Mouse (Mus musculus): ENCODE data around the gene Tiam1. TPM values are rescaled to one million over a fixed set of nuclear protein-coding genes. Genes with fewer than 3 reads are reported as not detected.

Gene Tiam1
- 10 to 100 TPM; 56.4 to 59.2 TPM for total RNA-seq (2021)
- long read RNA-seq, experiment 1, partial matches to known transcripts: 2 of 4 reads
- long read RNA-seq, experiment 1, other reads (novel, unspliced or antisense): 2 of 4 reads
- long read RNA-seq, experiment 2, partial matches to known transcripts: 7 of 13 reads
- long read RNA-seq, experiment 2, other reads (novel, unspliced or antisense): 5 of 13 reads

DNA sequence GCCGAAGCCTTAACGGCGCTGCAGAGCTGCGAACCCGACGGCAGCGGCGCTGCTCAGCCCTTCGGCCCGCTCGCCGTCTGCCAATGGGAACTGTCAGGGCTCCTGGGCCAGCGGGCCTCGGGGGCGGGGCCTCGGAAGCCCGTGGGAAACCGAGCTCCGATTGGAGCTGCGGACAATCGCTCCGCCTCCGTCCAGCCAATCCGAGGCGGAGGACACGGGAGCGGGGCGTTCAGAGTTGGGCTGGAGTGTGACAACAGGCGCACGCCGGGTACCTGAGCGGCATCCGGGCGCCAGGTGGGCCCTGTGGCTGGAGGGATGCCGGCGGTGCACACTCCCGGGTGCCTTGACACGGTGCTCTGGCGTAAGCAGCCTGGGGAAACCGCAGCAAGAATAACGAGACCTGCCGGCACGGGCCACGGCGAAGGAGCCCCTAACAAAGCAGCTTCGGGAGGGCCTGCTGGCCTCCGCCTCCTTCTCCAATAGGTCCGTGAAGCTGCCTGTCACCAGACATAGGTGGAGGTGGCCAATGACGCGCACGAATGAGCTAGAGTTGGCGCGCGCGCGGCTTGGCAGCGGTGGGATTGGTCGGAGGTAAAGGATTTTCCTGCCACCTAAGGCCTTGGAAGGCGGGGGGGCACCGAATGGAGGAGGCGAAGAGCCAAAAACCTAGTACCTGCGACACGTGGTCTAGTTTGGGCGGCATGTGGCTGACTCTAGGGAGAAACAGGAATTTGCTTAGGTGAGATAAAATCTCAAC is at the start of gene Tiam1:
Gene Tiam1 (minus strand): TSS at position 10 of the 757 bp plus-strand sequence.
- DNase-seq (ENCODE audit: low spot score in 2 of 2): peak; percentile 90 to 93

DNA sequence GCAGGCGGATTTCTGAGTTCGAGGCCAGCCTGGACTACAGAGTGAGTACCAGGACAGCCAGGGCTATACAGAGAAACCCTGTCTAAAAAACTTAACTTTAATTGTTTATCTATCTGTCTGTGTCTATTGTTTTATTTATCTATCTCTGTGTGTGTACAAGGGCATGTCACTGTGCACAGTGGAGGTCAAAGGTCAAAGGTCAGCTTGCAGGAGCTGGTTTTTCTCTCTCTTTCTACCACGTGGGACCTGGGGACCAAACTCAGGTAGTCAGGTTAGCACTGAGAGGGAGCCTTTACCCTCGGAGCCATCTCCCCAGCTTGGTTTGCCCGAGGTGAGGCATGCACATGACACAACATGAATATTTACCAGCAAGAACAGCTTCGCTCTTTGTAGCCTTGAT is 47.7 kb upstream of the Tiam1 start:
- DNase-seq (ENCODE audit: low spot score in 2 of 2): no peak

DNA sequence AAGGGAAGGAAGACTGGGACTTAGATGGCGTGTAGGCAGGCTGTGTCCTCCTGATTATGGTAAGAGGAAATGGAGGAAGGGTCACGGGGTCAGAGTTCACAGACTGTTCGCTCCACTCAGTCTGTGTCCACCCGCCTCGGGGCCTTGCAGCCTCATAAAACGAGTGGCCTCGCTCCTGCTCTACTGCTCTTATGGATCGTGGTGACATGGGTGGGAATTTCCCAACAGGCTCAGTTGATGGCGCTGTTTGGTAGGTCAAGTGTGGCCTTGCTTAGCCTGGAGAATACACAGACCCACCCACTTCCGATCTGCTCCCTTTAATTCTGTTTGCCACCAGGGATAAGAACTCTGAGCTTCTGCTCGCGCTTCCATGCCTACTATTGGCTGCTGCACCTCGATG is 43.9 kb upstream of the Tiam1 start:
- DNase-seq (ENCODE audit: low spot score in 2 of 2): peak; percentile 34 to 41

DNA sequence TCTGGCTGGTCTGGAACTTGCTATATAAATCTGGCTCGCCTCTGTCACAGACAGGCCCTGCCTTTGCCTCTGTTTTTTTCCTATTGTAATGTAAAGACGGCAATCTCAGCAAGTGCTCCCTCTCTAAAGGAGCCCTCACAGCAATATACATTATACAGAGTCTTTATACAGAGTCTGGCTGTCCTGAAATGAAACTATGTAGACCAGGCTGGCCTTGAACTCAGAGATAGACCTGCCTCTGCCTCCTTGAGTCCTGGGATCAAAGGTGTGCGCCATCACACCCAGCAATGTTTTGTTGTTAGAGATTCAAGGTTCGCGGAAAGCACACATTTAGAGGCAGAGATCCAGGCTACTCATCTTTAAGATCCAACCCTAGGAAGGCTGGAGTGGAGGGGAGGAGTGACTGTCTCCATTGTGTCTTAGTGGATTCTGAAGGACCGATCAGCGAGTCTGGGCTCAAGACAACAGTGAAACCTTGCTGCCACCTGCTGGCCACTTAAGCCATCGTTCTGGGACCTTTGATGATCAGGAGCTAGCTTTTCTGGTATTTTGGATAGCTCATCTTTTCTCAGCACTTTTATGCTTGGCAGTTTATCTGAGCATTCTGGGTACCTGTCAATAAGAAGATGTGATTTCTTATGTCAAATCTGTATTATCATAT is 42.5 kb upstream of the Tiam1 start:
- DNase-seq (ENCODE audit: low spot score in 2 of 2): peak; percentile 72 to 80

DNA sequence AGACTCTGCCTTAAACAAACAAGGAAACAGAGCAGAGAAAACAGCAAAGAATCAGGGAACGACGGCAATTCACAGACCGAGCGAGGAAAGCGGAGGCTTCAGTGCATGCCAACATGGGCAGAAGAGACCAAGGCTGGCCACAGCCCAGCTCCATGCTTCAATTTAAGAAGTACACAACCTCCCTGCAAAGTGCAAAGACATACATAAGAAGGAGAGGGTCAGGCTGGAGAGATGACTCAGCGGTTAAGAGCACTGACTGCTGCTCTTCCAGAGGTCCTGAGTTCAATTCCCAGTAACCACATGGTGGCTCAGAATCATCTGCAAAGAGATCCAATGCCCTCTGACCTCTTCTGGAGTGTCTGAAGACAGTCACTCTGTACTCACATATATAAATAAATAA is 40.6 kb upstream of the Tiam1 start:
- no peak for DNase-seq (ENCODE audit: low spot score in 2 of 2)

DNA sequence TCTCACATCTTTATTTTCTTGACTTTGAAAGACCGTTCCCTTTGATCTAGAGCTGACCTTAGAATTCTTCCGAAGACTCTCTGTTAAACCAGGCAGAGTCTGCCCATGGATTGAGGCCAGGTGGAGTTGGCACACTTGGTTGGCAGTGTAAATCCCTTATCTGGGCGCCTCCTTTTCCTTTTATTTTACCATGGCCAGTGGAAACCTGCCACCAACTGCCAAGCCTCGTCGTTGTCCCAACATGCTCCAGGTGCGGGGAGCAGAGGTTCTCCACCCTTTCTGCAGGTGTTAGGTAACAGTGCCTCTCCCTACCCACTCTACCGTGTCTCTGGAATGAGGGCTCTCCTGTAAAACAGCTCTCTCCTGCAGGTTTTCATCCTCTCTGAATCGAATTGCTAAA is 38.1 kb upstream of the Tiam1 start:
- DNase-seq (ENCODE audit: low spot score in 2 of 2): no peak

DNA sequence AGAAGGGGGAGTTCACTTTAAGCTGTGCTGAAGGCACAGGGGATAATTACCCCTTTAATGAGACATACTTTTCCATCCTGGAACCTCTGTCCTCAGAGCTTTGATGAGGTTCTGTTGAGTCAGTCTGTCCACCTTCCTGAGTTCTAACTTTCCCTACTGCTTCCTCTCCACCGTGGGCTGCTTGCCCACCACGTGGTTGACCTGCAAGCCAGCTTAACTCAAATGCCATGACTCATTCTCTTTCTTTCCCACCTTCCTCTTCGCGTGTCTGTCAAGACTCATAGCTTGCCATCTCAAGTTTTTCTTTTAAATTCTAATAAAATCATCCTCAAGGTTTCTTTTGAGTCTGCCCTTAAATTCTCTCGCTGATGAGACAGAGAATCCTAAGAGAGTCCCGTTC is 37.4 kb upstream of the Tiam1 start:
- no peak for DNase-seq (ENCODE audit: low spot score in 2 of 2)

DNA sequence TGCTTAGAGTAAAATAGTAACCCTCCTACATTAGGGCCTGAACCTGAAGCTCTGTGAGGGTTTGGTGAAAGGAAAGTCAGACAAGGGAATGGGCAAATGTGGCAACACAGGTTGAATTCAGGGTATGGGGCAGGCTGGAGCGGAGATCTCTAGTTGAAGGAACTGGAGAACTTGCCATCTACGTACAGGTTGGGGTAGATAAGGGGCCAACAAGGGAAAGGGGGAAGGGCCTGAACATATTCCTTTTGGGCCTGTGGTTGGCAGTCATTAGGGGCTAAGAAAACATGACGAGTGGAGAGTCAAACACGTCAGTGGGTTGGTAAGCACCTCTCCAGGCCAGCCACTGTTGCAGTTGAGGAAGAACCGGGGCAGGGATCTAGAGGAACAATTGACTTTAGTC is 36.3 kb upstream of the Tiam1 start:
- DNase-seq (ENCODE audit: low spot score in 2 of 2): no peak

DNA sequence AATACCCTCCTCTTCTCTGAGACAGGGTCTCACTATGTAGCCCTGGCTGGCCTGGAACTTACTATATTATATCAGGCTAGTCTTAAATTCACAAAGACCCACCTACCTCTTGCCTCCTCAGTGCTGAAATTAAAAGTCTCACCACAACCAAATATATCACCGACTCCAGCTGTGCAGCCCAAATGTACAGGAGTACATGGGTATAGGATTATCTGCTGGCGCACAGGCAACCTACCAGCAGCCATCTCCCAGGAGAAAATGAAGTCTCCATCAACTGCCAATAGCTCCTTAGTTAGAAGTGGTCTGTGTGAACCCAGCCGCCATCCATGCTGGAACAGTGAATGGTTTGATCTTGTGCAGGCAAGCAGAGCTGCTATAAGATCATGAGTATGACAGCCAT is 34.8 kb upstream of the Tiam1 start:
- no peak for DNase-seq (ENCODE audit: low spot score in 2 of 2)

DNA sequence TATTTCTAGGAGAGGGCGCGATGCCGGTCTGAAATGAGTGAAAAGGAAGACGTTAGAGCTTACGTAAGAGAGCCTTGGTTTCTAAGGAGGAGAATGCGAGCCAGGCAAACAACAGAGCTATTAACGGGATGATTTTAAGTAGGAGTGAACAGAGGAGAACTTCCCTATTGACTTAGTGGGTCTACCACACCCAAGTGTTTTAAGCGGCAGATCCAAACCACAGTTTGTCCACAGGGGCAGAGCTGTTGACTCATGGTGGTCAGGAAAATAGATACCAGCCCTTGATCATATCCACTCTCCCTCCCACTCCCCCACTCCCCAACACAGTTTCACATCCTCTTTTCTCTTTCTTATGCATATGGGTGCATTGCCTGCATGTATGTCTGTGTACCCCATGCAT is 33.9 kb upstream of the Tiam1 start:
- no peak for DNase-seq (ENCODE audit: low spot score in 2 of 2)

DNA sequence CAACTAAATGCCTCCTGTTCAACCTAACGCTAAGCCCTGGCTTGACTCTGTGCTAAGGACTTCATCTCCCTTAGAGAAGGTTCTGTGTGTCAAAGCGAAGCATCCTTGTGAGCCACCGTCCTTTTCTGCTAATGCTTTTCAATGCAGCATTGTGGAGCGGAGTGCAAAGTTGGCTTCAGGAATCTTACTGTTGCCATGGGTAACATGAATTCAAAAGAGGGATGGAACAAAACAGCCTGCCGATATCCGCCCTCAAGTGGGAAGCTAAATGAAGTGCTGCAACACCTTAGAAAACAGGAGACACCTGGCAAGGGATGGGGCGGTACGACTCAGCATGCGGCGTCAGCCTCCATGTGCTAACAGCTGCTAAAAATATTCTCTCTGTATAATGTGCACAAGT is 32.9 kb upstream of the Tiam1 start:
- no peak for DNase-seq (ENCODE audit: low spot score in 2 of 2)

DNA sequence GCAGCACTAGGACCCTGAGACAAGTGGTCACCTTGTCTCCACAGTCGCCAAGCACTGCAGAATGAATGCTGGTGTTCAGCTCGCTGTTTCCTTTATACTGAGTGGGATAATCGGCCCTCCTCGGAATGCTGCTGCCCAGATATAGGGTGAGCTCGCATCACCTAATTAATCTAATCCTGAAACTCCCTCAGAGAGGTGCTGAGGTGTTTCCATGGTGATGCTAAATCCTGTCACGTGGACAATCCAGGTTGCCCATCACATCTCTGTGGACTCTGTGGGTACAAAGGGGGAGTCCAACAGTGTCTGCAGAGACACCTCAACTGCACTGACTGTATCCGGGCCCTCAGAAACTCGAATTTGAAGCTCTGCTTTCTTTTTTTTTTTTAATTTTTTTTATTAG is 27.8 kb upstream of the Tiam1 start:
- DNase-seq (ENCODE audit: low spot score in 2 of 2): no peak

DNA sequence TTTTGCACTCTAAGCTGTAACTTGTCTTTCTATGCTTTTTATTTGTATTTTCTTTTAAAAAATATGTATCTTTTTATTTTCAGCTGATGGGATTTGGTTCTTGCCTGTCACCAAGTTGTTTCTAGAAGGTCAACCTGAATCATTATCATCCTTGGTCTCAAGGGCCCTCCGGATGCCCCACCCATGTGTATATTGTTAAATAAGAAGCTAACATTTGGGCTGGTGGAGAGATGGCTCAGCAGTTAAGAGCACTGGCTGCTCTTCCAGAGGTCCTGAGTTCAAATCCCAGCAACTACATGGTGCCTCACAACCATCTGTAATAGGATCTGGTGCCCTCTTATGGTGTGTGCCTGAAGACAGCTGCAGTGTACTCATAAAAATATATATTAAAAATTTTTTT is 27.1 kb upstream of the Tiam1 start:
- peak in 1 of 2 experiments; percentile 42 for DNase-seq (ENCODE audit: low spot score in 2 of 2)

DNA sequence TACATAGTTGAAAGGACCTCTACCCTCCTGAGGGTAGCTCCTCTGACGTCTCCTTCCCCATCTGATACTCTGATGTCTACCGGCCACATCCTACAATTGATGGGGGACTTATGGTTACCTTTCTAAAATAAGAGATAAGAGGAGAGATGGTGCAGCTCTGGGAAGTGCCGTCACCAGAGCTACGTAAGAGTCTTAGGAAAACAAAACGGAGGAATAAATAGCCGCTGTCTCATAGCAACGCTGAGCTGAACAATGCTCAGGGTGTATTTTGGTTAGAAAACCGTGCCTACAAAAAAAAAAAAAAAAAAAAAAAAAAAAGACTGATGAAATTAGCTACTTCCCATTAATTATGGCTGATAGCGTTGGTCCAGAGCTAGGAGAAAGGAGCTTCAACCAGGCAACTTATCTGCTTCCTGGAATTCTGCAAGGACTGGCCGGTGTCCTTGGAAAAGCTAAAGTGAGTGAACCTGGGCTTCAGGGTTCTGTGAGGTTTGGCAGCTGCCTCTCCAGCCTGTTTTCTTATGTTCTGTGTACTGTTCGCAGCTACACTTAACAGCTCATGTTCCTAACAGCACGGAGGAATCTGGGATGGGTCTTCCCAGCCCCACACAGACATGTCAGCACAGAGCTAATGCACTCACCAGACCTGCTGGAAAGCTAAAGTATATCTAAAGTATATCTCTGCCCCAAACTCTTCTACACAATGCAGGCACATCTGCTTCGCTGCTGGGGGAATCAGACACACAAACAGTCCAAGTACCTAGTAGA is 26.5 kb upstream of the Tiam1 start:
- no peak for DNase-seq (ENCODE audit: low spot score in 2 of 2)

DNA sequence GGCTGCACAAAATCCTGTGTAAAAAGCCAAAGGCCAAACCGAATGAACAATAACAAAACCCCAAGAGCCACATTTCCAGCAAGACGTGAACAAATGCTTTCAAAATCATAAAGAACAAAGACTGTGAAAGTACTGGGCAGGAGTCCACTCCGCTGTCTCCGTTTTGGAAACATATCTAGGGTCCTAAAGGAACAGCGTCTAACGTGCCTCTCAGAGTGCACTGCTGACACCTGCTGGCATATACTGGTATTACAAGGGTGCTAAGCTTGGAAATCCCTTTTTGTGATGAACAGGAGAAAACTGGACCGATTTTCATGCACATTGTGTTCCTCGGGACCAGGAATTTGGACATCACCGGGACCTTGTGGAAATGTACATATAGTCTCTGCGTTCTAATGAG is 24.1 kb upstream of the Tiam1 start:
- DNase-seq (ENCODE audit: low spot score in 2 of 2): peak; percentile 84 to 88

DNA sequence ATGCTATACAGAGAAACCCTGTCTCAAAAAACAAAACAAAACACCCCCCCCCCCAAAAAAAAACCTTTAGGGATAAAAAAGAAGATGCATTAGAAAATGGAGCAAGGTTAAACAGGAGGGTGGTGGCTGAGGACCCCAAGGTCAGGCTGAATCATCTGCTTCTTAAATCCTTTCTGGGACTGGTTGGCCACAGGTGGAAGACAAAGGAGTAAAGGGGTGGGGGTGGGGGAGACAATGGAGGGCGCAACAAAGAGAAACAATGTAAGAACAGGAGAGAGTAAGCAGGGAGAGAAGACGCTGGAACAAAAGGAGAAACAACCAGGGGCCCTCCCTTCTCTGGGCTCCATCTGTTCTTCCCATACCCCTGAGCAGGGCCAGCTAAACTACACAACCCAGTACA is 21.9 kb upstream of the Tiam1 start:
- DNase-seq (ENCODE audit: low spot score in 2 of 2): no peak

DNA sequence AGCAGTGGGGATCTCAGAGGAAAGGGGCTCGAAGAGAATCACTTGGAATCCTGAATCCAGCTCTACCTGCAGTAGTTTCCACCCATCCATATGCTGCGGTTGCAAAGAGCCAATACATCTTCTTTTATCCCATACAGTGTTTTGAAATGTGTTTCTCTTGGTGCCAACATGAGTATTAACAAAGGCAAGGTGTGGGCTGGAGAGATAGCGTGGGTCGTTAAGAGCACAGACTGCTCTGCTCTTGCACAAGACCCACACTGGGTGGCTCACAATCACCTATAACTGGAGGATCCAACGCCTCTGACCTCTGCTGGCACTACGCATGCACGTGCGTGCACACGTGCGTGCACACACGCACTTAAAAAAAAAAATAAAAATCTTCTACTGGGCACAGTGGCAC is 21.4 kb upstream of the Tiam1 start:
- DNase-seq (ENCODE audit: low spot score in 2 of 2): no peak

DNA sequence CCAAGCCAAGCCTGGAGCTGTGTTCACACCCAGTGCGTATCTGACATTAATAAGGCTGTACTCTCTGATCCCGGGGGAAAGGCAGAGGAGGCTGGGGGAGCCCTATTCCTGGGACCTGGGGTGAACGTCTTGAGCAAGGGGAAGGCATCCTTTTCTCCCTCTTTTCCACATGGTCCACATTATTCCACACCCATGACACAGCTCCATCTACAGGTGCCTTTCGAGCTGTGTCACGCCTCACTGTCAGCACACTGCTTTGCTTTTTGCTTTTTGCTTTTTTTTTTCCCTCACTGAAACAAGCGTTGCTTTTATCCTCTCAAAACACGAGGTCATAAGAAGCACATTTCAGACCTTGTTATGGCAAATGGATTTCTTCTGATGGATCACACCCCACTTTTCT is 11.5 kb upstream of the Tiam1 start:
- DNase-seq (ENCODE audit: low spot score in 2 of 2): no peak

DNA sequence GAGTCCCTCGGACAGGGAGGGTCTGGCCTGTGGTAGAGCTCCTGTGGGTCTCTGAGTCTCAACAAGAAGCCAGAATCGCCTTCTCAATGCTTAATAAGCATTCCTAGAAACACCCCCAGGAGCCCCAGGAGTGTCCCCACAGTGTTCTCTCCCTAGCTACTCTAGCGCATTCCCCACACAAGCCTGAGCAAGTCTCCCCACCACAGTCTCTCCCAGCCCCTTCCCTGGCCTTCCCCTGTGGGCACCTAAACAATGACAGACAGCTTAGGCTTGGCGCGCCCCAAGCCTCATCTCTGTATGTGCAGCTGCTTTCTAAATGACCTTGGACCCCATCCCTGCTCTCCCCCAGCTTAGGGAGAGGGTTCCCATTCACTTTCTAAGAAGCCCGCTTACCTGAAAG is 7.3 kb upstream of the Tiam1 start:
- no peak for DNase-seq (ENCODE audit: low spot score in 2 of 2)

DNA sequence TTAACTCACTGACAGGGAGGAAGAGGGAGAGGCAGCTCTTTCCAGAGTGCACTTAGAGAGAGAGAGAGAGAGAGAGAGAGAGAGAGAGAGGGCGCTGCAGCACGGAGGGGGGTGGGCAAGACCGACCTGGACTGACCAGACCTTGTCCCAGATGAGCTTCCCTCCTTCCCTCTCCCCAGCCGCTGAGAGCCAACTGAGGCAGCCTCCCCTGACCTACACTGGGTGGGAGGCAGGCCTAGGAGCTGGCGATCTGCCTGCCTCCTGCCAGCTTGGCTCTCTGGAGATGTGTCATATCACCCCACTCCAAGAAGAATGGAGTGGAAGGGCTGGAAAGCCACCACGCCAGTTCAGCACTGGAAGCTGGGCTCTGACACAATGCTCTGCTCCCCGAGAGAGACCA is 6.6 kb upstream of the Tiam1 start:
- DNase-seq (ENCODE audit: low spot score in 2 of 2): no peak

DNA sequence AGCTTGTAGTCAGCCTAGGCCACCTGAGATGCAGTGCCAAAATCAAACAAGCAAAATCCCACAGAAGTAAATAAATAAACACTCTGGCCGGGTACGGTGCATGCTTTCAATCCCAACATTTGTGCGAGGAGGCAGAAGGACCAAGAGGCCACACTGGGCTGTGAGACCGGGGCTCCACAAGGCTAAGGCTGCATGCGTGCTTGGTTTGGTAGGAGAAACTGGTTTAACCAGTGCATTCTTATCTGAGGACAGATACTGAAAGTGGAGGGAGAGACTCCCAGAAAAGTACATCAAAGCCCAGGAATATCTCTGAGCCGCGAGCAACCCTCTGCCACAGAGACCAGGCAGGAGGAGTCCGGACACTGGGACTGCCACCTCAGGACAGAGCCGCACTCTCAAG is 5.8 kb upstream of the Tiam1 start:
- no peak for DNase-seq (ENCODE audit: low spot score in 2 of 2)

DNA sequence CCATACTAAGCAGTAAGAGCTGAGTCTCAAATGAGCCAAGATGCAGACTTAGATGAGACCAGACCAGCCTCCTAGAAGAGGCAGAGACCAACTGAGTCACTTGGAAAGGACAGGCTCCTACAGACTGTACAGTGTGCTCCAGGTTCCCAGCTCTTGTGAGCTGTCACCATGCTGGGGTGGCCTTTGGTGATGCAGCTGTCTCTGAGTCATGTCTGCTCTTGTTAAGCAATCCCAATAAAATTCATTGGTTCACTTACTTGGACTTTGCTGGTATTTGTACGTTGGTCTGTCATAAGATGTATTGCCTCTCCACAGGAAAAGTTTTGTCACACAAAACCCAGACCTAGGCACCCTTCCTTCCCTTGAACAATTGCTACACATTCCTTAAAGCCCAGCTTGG is 1.7 kb upstream of the Tiam1 start:
- no peak for DNase-seq (ENCODE audit: low spot score in 2 of 2)

Data from adrenal gland, adult 18-20 months (tissue).